Mouse (Mus musculus) hindbrain, postnatal 0 days (tissue): ENCODE measurements around the gene Atg4c. TPM values are rescaled to one million over a fixed set of nuclear protein-coding genes. Genes with fewer than 3 reads are reported as not detected.

ENCODE experiments used
- ATAC-seq: fragments of 200-750 bp; cut with Nextera tagmentation; 2 replicates; pipeline ENCODE4 v1.8.0; 2017; ENCODE audit warnings: mild to moderate bottlenecking, moderate TSS enrichment, moderate library complexity
- DNase-seq: peaks from one replicate; pipeline ENCODE4 v3.0.0-alpha.2; 2015; ENCODE audit warnings: low spot score
- H3K27ac ChIP-seq: fragments of 300-500 bp; sonication (generic); 2 replicates; pipeline ENCODE4 v1.5.1; 2014; ENCODE audit warnings: mild to moderate bottlenecking
- H3K27me3 ChIP-seq: fragments of 300-500 bp; sonication (generic); 2 replicates; pipeline ENCODE4 v1.6.1; 2014; ENCODE audit warnings: low read length, mixed read lengths; ENCODE audit not compliant: insufficient read depth
- H3K36me3 ChIP-seq: fragments of 300-500 bp; sonication (generic); 2 replicates; pipeline ENCODE4 v1.6.1; 2014; ENCODE audit warnings: low read length, mixed read lengths; ENCODE audit not compliant: insufficient read depth
- H3K4me1 ChIP-seq: fragments of 300-500 bp; sonication (generic); 2 replicates; pipeline ENCODE4 v1.6.1; 2014; ENCODE audit warnings: antibody characterized with exemption, low read length, mixed read lengths; ENCODE audit not compliant: insufficient read depth
- H3K4me2 ChIP-seq: fragments of 300-500 bp; sonication (generic); 2 replicates; pipeline ENCODE4 v1.6.1; 2014; ENCODE audit warnings: low read depth, mild to moderate bottlenecking, low read length, moderate library complexity, mixed read lengths
- H3K4me3 ChIP-seq: fragments of 300-500 bp; sonication (generic); 2 replicates; pipeline ENCODE4 v1.5.1; 2014; ENCODE audit warnings: low read length
- H3K9ac ChIP-seq: fragments of 300-500 bp; sonication (generic); replicated peaks from 2 replicates; pipeline ENCODE4 v1.6.1; 2014; ENCODE audit warnings: mild to moderate bottlenecking, low read length, moderate library complexity, mixed read lengths
- H3K9me3 ChIP-seq: fragments of 300-500 bp; sonication (generic); 2 replicates; pipeline ENCODE4 v1.6.1; 2016; ENCODE audit warnings: low read length, mixed read lengths
- CTCF ChIP-seq: IDR thresholded peaks from 2 replicates; pipeline ENCODE4 v1.5.1; 2016; ENCODE audit warnings: antibody characterized with exemption, control low read depth, low read depth
- WGBS: fragments of 180-500 bp; shearing (Covaris S2); extraction: QIAGEN DNeasy Blood & Tissue Kit; methylation state at CpG from one replicate; pipeline ENCODE4 v1.1.7; 2014; 5-methylcytosine and 5-hydroxymethylcytosine counted together
- polyA plus RNA-seq: library from polyadenylated mRNA; unstranded; fragments of >200 nt; fragmentation: Nextera tagmentation; extraction: Ambion mirVana; gene quantifications from 2 replicates; pipeline ENCODE4 v1.2.1, GENCODE M21; 2015
- total RNA-seq: library from RNA; depleted of rRNA; stranded (reverse); fragments of >200 nt; gene quantifications from 2 replicates; pipeline ENCODE4 v1.2.3, GENCODE M21; 2014

The Atg4c gene
- total and polyA plus RNA-seq, 2 experiments from 2014 or later = 15.6 to 17.9 TPM

- Histone ChIP-seq H3K4me2 (no peak overlapping the region), H3K9ac (no peak overlapping the region), H3K27ac (no peak overlapping the region), H3K4me1 (no peaks in the 10 kb centered on the region), H3K27me3 (no peaks in the 10 kb centered on the region), H3K9me3 (no peaks in the 10 kb centered on the region), H3K36me3 (peaks cover 4% of the 10 kb centered on the region; the same call in 1 of the 2 replicates), H3K4me3 (no peak overlapping the region)
- no peak for TF ChIP-seq CTCF
- DNase-seq = no peak
- no peak for ATAC-seq
- 96% methylated on average over 3 of the region's 3 CpGs for WGBS
These were observed 55.6 kb downstream of the Atg4c start for GRCm38 (mm10) chr4:99249358-99249757.

- Histone ChIP-seq H3K9me3 (no peaks in the 10 kb centered on the region), H3K4me2 (no peak overlapping the region), H3K4me3 (no peak overlapping the region), H3K27ac (no peak overlapping the region), H3K9ac (no peak overlapping the region), H3K36me3 (peaks cover 4% of the 10 kb centered on the region; the same call in 1 of the 2 replicates), H3K4me1 (no peaks in the 10 kb centered on the region), H3K27me3 (no peaks in the 10 kb centered on the region)
- DNase-seq (no peak), ATAC-seq (no peak)
- WGBS = 98% methylated on average over 8 of the region's 8 CpGs
- no peak for TF ChIP-seq CTCF
These were observed 56.1 kb downstream of the Atg4c start for GRCm38 (mm10) chr4:99249826-99250225.

- WGBS = 96% methylated on average over 11 of the region's 11 CpGs
- no peak overlapping the region for H3K4me3 ChIP-seq
- H3K4me2 ChIP-seq = no peak overlapping the region
- DNase-seq (no peak), ATAC-seq (no peak)
- H3K9ac ChIP-seq = no peak overlapping the region
- H3K9me3 ChIP-seq = no peaks in the 10 kb centered on the region
- no peak for TF ChIP-seq CTCF
- peaks cover 4% of the 10 kb centered on the region; the same call in 1 of the 2 replicates for H3K36me3 ChIP-seq
- no peaks in the 10 kb centered on the region for H3K27me3 ChIP-seq
- no peak overlapping the region for H3K27ac ChIP-seq
- H3K4me1 ChIP-seq = no peaks in the 10 kb centered on the region
These were observed 59.2 kb downstream of the Atg4c start for GRCm38 (mm10) chr4:99252957-99253356.

GRCm38 (mm10) chr4:99263191-99263590 lies 69.5 kb downstream of the Atg4c start:
- no peak for TF ChIP-seq CTCF
- Histone ChIP-seq H3K4me1 (no peaks in the 10 kb centered on the region), H3K4me2 (no peak overlapping the region), H3K9me3 (no peaks in the 10 kb centered on the region), H3K4me3 (no peak overlapping the region), H3K9ac (no peak overlapping the region), H3K36me3 (no peaks in the 10 kb centered on the region), H3K27ac (no peak overlapping the region), H3K27me3 (no peaks in the 10 kb centered on the region)
- ATAC-seq (no peak), DNase-seq (no peak)
- 90% methylated on average over 2 of the region's 2 CpGs for WGBS

GRCm38 (mm10) chr4:99263663-99264062 lies 69.9 kb downstream of the Atg4c start:
- H3K4me2 ChIP-seq = no peak overlapping the region
- WGBS = 75% methylated on average over 11 of the region's 11 CpGs
- H3K4me3 ChIP-seq = no peak overlapping the region
- no peak for ATAC-seq
- no peaks in the 10 kb centered on the region for H3K27me3 ChIP-seq
- no peaks in the 10 kb centered on the region for H3K9me3 ChIP-seq
- no peaks in the 10 kb centered on the region for H3K4me1 ChIP-seq
- no peak for TF ChIP-seq CTCF
- no peak for DNase-seq
- no peaks in the 10 kb centered on the region for H3K36me3 ChIP-seq
- no peak overlapping the region for H3K9ac ChIP-seq
- no peak overlapping the region for H3K27ac ChIP-seq

- H3K4me2 ChIP-seq = no peak overlapping the region
- H3K9me3 ChIP-seq = no peaks in the 10 kb centered on the region
- H3K36me3 ChIP-seq = no peaks in the 10 kb centered on the region
- no peak overlapping the region for H3K9ac ChIP-seq
- no peak overlapping the region for H3K4me3 ChIP-seq
- H3K27me3 ChIP-seq = no peaks in the 10 kb centered on the region
- DNase-seq (no peak), ATAC-seq (peak; percentile 51; the same call in 1 of the 2 replicates)
- no peak for TF ChIP-seq CTCF
- 63% methylated on average over 10 of the region's 10 CpGs for WGBS
- no peak overlapping the region for H3K27ac ChIP-seq
- H3K4me1 ChIP-seq = no peaks in the 10 kb centered on the region
These were observed 73.2 kb downstream of the Atg4c start for GRCm38 (mm10) chr4:99266843-99267445.

- Histone ChIP-seq H3K36me3 (no peaks in the 10 kb centered on the region), H3K4me1 (no peaks in the 10 kb centered on the region), H3K4me2 (peak overlapping the region; percentile 38), H3K9ac (no peak overlapping the region; the same call in 1 of the 2 replicates), H3K27me3 (no peaks in the 10 kb centered on the region), H3K4me3 (no peak overlapping the region), H3K9me3 (no peaks in the 10 kb centered on the region), H3K27ac (peak overlapping the region; percentile 41; the same call in 1 of the 2 replicates)
- ATAC-seq (no peak; the same call in 1 of the 2 replicates), DNase-seq (peak; percentile 50)
- no peak for TF ChIP-seq CTCF
- 20% methylated on average over 9 of the region's 9 CpGs for WGBS
These were observed 79.1 kb downstream of the Atg4c start for GRCm38 (mm10) chr4:99272860-99273259.
